Mouse (Mus musculus) forebrain, postnatal 0 days (tissue): ENCODE data around the gene Yaf2. TPM values are rescaled to one million over a fixed set of nuclear protein-coding genes. Genes with fewer than 3 reads are reported as not detected.
A peak's percentile ranks its signal among the peaks of the same experiment; 100 is the strongest.

Experiments
- ATAC-seq: fragments of 200-750 bp; cut with Nextera tagmentation; 2 replicates; pipeline ENCODE4 v1.8.0; 2017; ENCODE audit warnings: mild to moderate bottlenecking, moderate library complexity
- DNase-seq: peaks from one replicate; pipeline ENCODE4 v3.0.0-alpha.2; 2015
- H3K27ac ChIP-seq: fragments of 300-500 bp; sonication (generic); 2 replicates; pipeline ENCODE4 v1.5.1; 2014; ENCODE audit warnings: low read depth, mild to moderate bottlenecking, antibody characterized with exemption, low read length, moderate library complexity, mixed read lengths
- H3K27me3 ChIP-seq: fragments of 300-500 bp; sonication (generic); 2 replicates; pipeline ENCODE4 v1.6.1; 2014; ENCODE audit warnings: mild to moderate bottlenecking, low read length, mixed read lengths; ENCODE audit not compliant: insufficient read depth
- H3K36me3 ChIP-seq: fragments of 300-500 bp; sonication (generic); 2 replicates; pipeline ENCODE4 v1.6.1; 2014; ENCODE audit warnings: mild to moderate bottlenecking, moderate library complexity; ENCODE audit not compliant: insufficient read depth
- H3K4me1 ChIP-seq: fragments of 300-500 bp; sonication (generic); 2 replicates; pipeline ENCODE4 v1.6.1; 2014; ENCODE audit warnings: antibody characterized with exemption; ENCODE audit not compliant: insufficient read depth
- H3K4me2 ChIP-seq: fragments of 300-500 bp; sonication (generic); 2 replicates; pipeline ENCODE4 v1.6.1; 2014; ENCODE audit warnings: low read depth, mild to moderate bottlenecking, moderate library complexity
- H3K4me3 ChIP-seq: fragments of 300-500 bp; sonication (generic); 2 replicates; pipeline ENCODE4 v1.5.1; 2014; ENCODE audit warnings: low read depth, low read length, mixed read lengths
- H3K9ac ChIP-seq: fragments of 300-500 bp; sonication (generic); 2 replicates; pipeline ENCODE4 v1.6.1; 2014; ENCODE audit warnings: mild to moderate bottlenecking
- H3K9me3 ChIP-seq: fragments of 300-500 bp; sonication (generic); 2 replicates; pipeline ENCODE4 v1.6.1; 2016; ENCODE audit warnings: low read length
- CTCF ChIP-seq: sonication (generic); IDR thresholded peaks from 2 replicates; pipeline ENCODE4 v1.5.1; 2016; ENCODE audit warnings: antibody characterized with exemption, control low read depth, low read depth
- WGBS: fragments of 180-500 bp; shearing (Covaris S2); extraction: QIAGEN DNeasy Blood & Tissue Kit; methylation state at CpG from one replicate; pipeline ENCODE4 v1.1.7; 2014; 5-methylcytosine and 5-hydroxymethylcytosine counted together
- polyA plus RNA-seq: library from polyadenylated mRNA; unstranded; fragments of >200 nt; fragmentation: Nextera tagmentation; extraction: Ambion mirVana; gene quantifications from 2 replicates; pipeline ENCODE4 v1.2.1, GENCODE M21; 2015
- total RNA-seq: library from RNA; depleted of rRNA; stranded (reverse); fragments of >200 nt; gene quantifications from 2 replicates; pipeline ENCODE4 v1.2.3, GENCODE M21; 2014

Yaf2 gene
- total and polyA plus RNA-seq, 2 experiments from 2014 or later: 87.4 to 155 TPM

DNA sequence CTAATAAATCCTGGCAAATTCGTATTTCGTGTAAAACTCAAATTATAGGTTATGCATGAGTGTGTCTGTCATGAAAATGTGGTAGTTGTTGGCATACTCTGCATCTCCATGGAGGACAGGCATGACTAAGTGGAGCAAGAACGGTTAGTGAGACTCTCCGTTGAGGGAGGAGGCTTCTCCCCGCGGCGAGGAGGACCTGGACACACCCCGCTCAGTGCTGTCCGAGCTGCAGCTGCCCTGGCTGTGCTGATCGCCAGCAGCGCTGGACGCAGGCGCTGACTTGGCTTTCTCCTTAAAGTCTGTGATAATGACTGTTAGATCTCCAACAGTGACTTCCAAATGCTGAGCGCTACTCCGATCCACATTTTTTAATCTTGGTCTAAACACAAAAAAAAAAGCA is 51.5 kb downstream of the Yaf2 start:
- Histone ChIP-seq H3K4me2 (no peak overlapping the region), H3K27ac (no peak overlapping the region), H3K9me3 (no peaks in the 10 kb centered on the region), H3K4me1 (no peaks in the 10 kb centered on the region), H3K27me3 (no peaks in the 10 kb centered on the region), H3K4me3 (no peak overlapping the region), H3K36me3 (peaks cover 17% of the 10 kb centered on the region), H3K9ac (no peak overlapping the region)
- ATAC-seq (no peak), DNase-seq (no peak)
- no peak for TF ChIP-seq CTCF
- whole genome bisulfite sequencing: 82% methylated on average over 15 of the region's 15 CpGs

DNA sequence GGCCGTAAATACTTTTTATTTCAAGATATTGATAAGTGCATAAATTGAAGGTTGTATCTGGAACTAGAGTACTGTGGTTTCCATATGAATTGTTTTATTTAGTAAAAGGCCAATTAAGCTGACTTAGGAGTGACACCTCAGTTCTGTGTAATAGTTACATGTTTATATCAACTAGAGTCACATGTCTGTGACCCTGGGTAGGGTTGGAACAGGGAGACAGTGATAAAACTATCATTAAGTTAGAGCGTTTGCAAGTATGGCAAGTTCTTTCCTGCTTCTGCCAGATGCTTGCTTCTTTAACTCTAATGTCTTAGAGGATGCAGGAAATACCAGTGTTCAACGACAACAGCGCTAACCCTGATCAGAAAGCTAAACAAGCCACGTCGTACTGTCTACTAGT is 52.4 kb downstream of the Yaf2 start:
- DNase-seq (no peak), ATAC-seq (no peak)
- Histone ChIP-seq H3K27me3 (no peaks in the 10 kb centered on the region), H3K4me2 (no peak overlapping the region), H3K9me3 (no peaks in the 10 kb centered on the region), H3K9ac (no peak overlapping the region), H3K4me1 (no peaks in the 10 kb centered on the region), H3K4me3 (no peak overlapping the region), H3K36me3 (peaks cover 11% of the 10 kb centered on the region), H3K27ac (no peak overlapping the region)
- TF ChIP-seq CTCF: no peak
- 91% methylated on average over 6 of the region's 6 CpGs for WGBS

DNA sequence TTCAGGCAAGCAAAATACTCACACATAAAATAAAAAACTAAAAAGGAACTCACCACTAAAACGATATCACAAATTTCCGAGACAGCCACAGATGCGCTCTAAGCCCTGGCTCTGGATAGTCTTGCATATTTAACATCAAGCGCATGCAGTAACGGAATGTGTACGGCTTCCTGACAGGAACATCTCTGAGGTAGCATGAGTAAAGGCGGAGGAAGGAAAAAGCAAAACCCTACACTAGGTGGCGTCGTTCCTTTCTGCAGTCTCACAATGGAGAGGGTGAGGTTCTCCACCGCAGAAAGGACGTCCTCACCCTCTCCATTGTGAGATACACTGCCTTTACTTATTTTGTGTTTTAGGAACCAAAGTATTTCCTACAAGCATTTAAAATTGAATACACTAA is 53.4 kb downstream of the Yaf2 start:
- no peak overlapping the region for H3K4me3 ChIP-seq
- H3K27ac ChIP-seq: no peak overlapping the region
- no peak overlapping the region for H3K9ac ChIP-seq
- H3K36me3 ChIP-seq: peaks cover 11% of the 10 kb centered on the region; the same call in 1 of the 2 replicates
- H3K27me3 ChIP-seq: no peaks in the 10 kb centered on the region
- no peaks in the 10 kb centered on the region for H3K4me1 ChIP-seq
- H3K9me3 ChIP-seq: no peaks in the 10 kb centered on the region
- H3K4me2 ChIP-seq: no peak overlapping the region
- ATAC-seq (no peak), DNase-seq (no peak)
- 70% methylated on average over 11 of the region's 11 CpGs for WGBS
- peak; percentile 50 for TF ChIP-seq CTCF

DNA sequence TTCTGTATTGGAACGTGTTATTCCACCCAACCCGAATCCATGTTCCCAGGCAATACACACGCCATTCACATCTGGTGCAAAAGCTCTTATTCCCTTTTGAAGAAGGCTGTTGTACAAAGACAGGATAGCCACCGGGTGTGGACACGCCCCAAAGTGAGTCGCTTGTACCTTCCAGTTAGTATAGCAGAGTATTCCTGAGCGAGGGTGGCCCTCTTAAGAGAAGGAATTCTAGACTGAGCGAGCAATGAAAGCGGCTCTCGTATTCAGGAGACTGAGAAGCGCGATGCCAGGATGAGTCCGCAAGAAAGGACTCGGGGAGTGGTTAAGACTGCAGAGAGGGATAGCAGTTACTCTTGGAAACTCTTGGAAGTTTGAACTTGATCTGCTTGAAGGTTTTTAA is 60.5 kb downstream of the Yaf2 start:
- peak overlapping the region; percentile 11; the same call in 1 of the 2 replicates for H3K9ac ChIP-seq
- H3K4me1 ChIP-seq: peaks cover 6% of the 10 kb centered on the region; the same call in 1 of the 2 replicates
- WGBS: 3% methylated on average over 14 of the region's 14 CpGs
- no peaks in the 10 kb centered on the region for H3K36me3 ChIP-seq
- H3K4me2 ChIP-seq: peak overlapping the region; percentile 78
- no peak for TF ChIP-seq CTCF
- no peaks in the 10 kb centered on the region for H3K27me3 ChIP-seq
- H3K27ac ChIP-seq: no peak overlapping the region
- ATAC-seq (no peak), DNase-seq (peak; percentile 37)
- H3K4me3 ChIP-seq: peak overlapping the region; percentile 69
- H3K9me3 ChIP-seq: no peaks in the 10 kb centered on the region

DNA sequence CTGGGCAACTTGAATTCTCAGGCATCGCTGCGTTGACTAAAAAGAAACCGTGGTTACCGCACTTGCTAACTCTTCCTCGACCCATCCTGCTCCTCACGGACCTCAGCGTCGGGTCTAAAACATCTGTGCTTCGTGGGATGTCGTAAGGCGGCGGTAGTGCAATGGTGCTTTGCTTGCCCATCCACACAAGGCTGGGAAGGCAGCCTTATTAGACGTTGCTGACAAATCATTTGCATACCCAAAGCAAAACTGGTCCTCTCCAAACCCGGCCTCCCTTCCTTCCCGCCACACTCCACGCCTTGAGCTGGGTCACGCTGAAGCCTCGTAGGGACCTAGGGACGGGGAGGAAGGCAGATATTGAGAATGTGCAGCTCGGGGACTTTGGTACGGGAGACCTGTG is 61.1 kb downstream of the Yaf2 start:
- Histone ChIP-seq H3K4me2 (peak overlapping the region; percentile 78), H3K27ac (peak overlapping the region; percentile 81), H3K4me3 (peak overlapping the region; percentile 69), H3K9me3 (no peaks in the 10 kb centered on the region), H3K9ac (peak overlapping the region; percentile 70), H3K27me3 (no peaks in the 10 kb centered on the region), H3K36me3 (no peaks in the 10 kb centered on the region), H3K4me1 (peaks cover 6% of the 10 kb centered on the region; the same call in 1 of the 2 replicates)
- DNase-seq: no peak
- 2% methylated on average over 21 of the region's 21 CpGs for WGBS
- peak; percentile 38 for ATAC-seq
- TF ChIP-seq CTCF: no peak

DNA sequence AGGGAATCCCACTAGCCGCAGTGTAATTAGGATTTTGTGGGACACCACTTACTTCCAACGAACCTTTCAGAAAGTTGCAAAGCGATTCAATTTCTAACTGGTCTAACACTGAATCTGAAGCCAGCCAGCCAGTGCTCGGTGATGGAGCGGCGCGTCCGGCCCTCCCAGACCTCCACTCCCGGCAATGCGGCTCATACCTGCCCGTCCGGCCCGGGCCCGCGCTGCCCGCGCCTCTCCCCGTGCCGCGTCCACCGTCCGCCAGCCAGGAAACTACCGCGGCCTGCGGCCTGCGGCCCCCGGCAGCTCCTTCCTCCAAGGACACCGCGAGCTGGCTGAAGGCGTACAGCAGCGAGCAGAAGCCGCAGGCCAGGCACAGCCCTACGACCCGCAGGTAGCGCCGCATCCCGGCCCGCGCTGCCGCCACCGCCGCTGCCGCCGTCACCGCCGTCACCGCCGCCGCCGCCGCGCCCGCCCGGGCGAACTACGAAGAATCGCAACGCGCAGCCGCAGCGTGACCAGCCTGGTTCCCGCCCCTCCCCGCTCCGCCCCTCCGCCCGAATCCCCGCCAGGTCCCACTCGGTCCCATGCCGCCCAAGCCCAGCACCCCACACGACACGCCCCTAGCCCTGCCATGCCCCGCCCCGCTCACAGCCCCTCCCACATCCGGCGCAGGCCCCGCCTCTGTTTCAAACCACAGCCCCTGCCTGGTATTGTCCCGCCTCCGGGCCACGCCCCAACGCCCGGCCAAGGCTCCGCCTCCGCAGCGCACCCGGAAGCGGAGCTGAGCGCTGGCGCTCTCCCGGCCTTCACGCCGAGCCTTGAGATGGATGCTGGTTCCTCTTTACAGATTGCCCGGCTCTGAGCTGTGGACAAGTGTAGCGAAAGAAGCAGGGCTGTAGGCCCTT is 61.8 kb downstream of the Yaf2 start, which contains the start of gene Gxylt1:
Gene Gxylt1, minus strand, starts transcription at position 501 of the 905 bp plus-strand sequence.
- no peaks in the 10 kb centered on the region for H3K9me3 ChIP-seq
- H3K9ac ChIP-seq: peak within 1 kb of the TSS; percentile 70
- no peak for TF ChIP-seq CTCF
- no peaks in the 10 kb centered on the region for H3K27me3 ChIP-seq
- H3K36me3 ChIP-seq: no peaks in the 10 kb centered on the region
- peak; percentile 97 for ATAC-seq
- peak; percentile 98 for DNase-seq
- peaks cover 6% of the 10 kb centered on the region; the same call in 1 of the 2 replicates for H3K4me1 ChIP-seq
- H3K4me2 ChIP-seq: peak within 1 kb of the TSS; percentile 78
- peak within 1 kb of the TSS; percentile 69 for H3K4me3 ChIP-seq
- WGBS: 2% methylated on average over 80 of the region's 93 CpGs
- peak within 1 kb of the TSS; percentile 81 for H3K27ac ChIP-seq
